Mouse (Mus musculus): ENCODE data around the gene Lhfpl3. TPM values are rescaled to one million over a fixed set of nuclear protein-coding genes. Genes with fewer than 3 reads are reported as not detected.
"Not testable (repeated sequence)": the region's sequence is repeated elsewhere in the genome, so short reads cannot be mapped to it uniquely, and the experiment has no call there.

The Lhfpl3 gene
- 0.14 TPM in 1 of 2 replicates, not detected in the other for polyA plus RNA-seq (2012; rRNA removed)

GRCm38 (mm10) chr5:22745885-22746532 is at the start of gene Lhfpl3:
Lhfpl3 (plus strand) TSS chr5:22746059.
- Histone ChIP-seq H3K36me3 (ENCODE audit: control insufficient read depth, insufficient read depth, low read length) (no peaks in the 10 kb centered on the region), H3K27ac (ENCODE audit: insufficient read depth, low read depth, low read length) (no peak within 1 kb of the TSS), H3K4me3 (ENCODE audit: low read depth, low read length) (peak within 1 kb of the TSS; percentile 31), H3K4me1 (ENCODE audit: control insufficient read depth, insufficient read depth, insufficient read length, low read length) (no peaks in the 10 kb centered on the region), H3K27me3 (ENCODE audit: control insufficient read depth, insufficient read depth, low read length) (no peaks in the 10 kb centered on the region)
- TF ChIP-seq POLR2A (IDR thresholded peaks at IDR 0.05; ENCODE audit: low read depth, low read length) (no peak), CTCF (IDR thresholded peaks at IDR 0.05; ENCODE audit: extremely low read depth, insufficient read length, insufficient replicate concordance, low read depth, low read length) (no peak)
- WGBS, result 2% methylated on average over 50 of the region's 53 CpGs

- H3K4me3 ChIP-seq (ENCODE audit: low read depth, low read length); H3K27me3 ChIP-seq (ENCODE audit: control insufficient read depth, insufficient read depth, low read length); H3K36me3 ChIP-seq (ENCODE audit: control insufficient read depth, insufficient read depth, low read length); H3K4me1 ChIP-seq (ENCODE audit: control insufficient read depth, insufficient read depth, insufficient read length, low read length); H3K27ac ChIP-seq (ENCODE audit: insufficient read depth, low read depth, low read length): not testable (repeated sequence)
- WGBS, result 80% methylated on average over 4 of the region's 4 CpGs
Measured at GRCm38 (mm10) chr5:22706271-22706670, 39.6 kb upstream of the Lhfpl3 start.

GRCm38 (mm10) chr5:22745529-22745884 is 352 bp upstream of the Lhfpl3 start:
- no peaks in the 10 kb centered on the region for H3K4me1 ChIP-seq (ENCODE audit: control insufficient read depth, insufficient read depth, insufficient read length, low read length)
- peak overlapping the region; percentile 31 for H3K4me3 ChIP-seq (ENCODE audit: low read depth, low read length)
- H3K36me3 ChIP-seq (ENCODE audit: control insufficient read depth, insufficient read depth, low read length), result no peaks in the 10 kb centered on the region
- TF ChIP-seq CTCF (IDR thresholded peaks at IDR 0.05; ENCODE audit: extremely low read depth, insufficient read length, insufficient replicate concordance, low read depth, low read length) (no peak), POLR2A (IDR thresholded peaks at IDR 0.05; ENCODE audit: low read depth, low read length) (no peak)
- H3K27ac ChIP-seq (ENCODE audit: insufficient read depth, low read depth, low read length), result no peak overlapping the region
- WGBS, result 5% methylated on average over 10 of the region's 10 CpGs
- no peaks in the 10 kb centered on the region for H3K27me3 ChIP-seq (ENCODE audit: control insufficient read depth, insufficient read depth, low read length)

GRCm38 (mm10) chr5:22746533-22747021 is 718 bp downstream of the Lhfpl3 start:
- 5% methylated on average over 20 of the region's 20 CpGs for WGBS
- Histone ChIP-seq H3K27ac (ENCODE audit: insufficient read depth, low read depth, low read length) (no peak overlapping the region), H3K27me3 (ENCODE audit: control insufficient read depth, insufficient read depth, low read length) (no peaks in the 10 kb centered on the region), H3K4me1 (ENCODE audit: control insufficient read depth, insufficient read depth, insufficient read length, low read length) (no peaks in the 10 kb centered on the region), H3K36me3 (ENCODE audit: control insufficient read depth, insufficient read depth, low read length) (no peaks in the 10 kb centered on the region), H3K4me3 (ENCODE audit: low read depth, low read length) (no peak overlapping the region)
- TF ChIP-seq CTCF (IDR thresholded peaks at IDR 0.05; ENCODE audit: extremely low read depth, insufficient read length, insufficient replicate concordance, low read depth, low read length) (no peak), POLR2A (IDR thresholded peaks at IDR 0.05; ENCODE audit: low read depth, low read length) (no peak)

- WGBS, result 7% methylated on average over 7 of the region's 7 CpGs
Measured at GRCm38 (mm10) chr5:22747305-22747704, 1.4 kb downstream of the Lhfpl3 start.

GRCm38 (mm10) chr5:22757261-22757660 is 11.4 kb downstream of the Lhfpl3 start:
- Histone ChIP-seq H3K4me1 (ENCODE audit: control insufficient read depth, insufficient read depth, insufficient read length, low read length) (no peaks in the 10 kb centered on the region), H3K27ac (ENCODE audit: insufficient read depth, low read depth, low read length) (no peak overlapping the region), H3K36me3 (ENCODE audit: control insufficient read depth, insufficient read depth, low read length) (no peaks in the 10 kb centered on the region), H3K4me3 (ENCODE audit: low read depth, low read length) (no peak overlapping the region), H3K27me3 (ENCODE audit: control insufficient read depth, insufficient read depth, low read length) (no peaks in the 10 kb centered on the region)
- WGBS, result 39% methylated on average over 3 of the region's 3 CpGs
- TF ChIP-seq CTCF (IDR thresholded peaks at IDR 0.05; ENCODE audit: extremely low read depth, insufficient read length, insufficient replicate concordance, low read depth, low read length), result no peak
- TF ChIP-seq POLR2A (IDR thresholded peaks at IDR 0.05; ENCODE audit: low read depth, low read length), result no peak

More at GRCm38 (mm10) chr5:22747305-22747704, 1.4 kb downstream of the Lhfpl3 start:
- Histone ChIP-seq H3K27me3 (ENCODE audit: control insufficient read depth, insufficient read depth, low read length) (no peaks in the 10 kb centered on the region), H3K36me3 (ENCODE audit: control insufficient read depth, insufficient read depth, low read length) (no peaks in the 10 kb centered on the region), H3K4me1 (ENCODE audit: control insufficient read depth, insufficient read depth, insufficient read length, low read length) (no peaks in the 10 kb centered on the region), H3K27ac (ENCODE audit: insufficient read depth, low read depth, low read length) (no peak overlapping the region), H3K4me3 (ENCODE audit: low read depth, low read length) (no peak overlapping the region)
- TF ChIP-seq CTCF (IDR thresholded peaks at IDR 0.05; ENCODE audit: extremely low read depth, insufficient read length, insufficient replicate concordance, low read depth, low read length) (no peak), POLR2A (IDR thresholded peaks at IDR 0.05; ENCODE audit: low read depth, low read length) (no peak)

GRCm38 (mm10) chr5:22770726-22771125 is 24.9 kb downstream of the Lhfpl3 start:
- TF ChIP-seq POLR2A (IDR thresholded peaks at IDR 0.05; ENCODE audit: low read depth, low read length) (no peak), CTCF (IDR thresholded peaks at IDR 0.05; ENCODE audit: extremely low read depth, insufficient read length, insufficient replicate concordance, low read depth, low read length) (no peak)
- H3K36me3 ChIP-seq (ENCODE audit: control insufficient read depth, insufficient read depth, low read length), result no peaks in the 10 kb centered on the region
- WGBS, result 22% methylated on average over 1 of the region's 1 CpGs

More at GRCm38 (mm10) chr5:22770726-22771125, 24.9 kb downstream of the Lhfpl3 start:
- H3K27ac ChIP-seq (ENCODE audit: insufficient read depth, low read depth, low read length), result no peak overlapping the region
- no peak overlapping the region for H3K4me3 ChIP-seq (ENCODE audit: low read depth, low read length)
- H3K4me1 ChIP-seq (ENCODE audit: control insufficient read depth, insufficient read depth, insufficient read length, low read length), result no peaks in the 10 kb centered on the region
- no peaks in the 10 kb centered on the region for H3K27me3 ChIP-seq (ENCODE audit: control insufficient read depth, insufficient read depth, low read length)
